Mouse (Mus musculus) urinary bladder, postnatal 25 days (tissue): Measurements from ENCODE around the gene Olfr1500.
"Not testable (repeated sequence)": the region's sequence is repeated elsewhere in the genome, so short reads cannot be mapped to it uniquely, and the experiment has no call there.

Experiments
- DNase-seq: peaks from one replicate; pipeline ENCODE4 v3.0.0; 2022; ENCODE audit warnings: low spot score

Gene Olfr1500

GRCm38 (mm10) chr19:13830388-13830787 is at the start of gene Olfr1500:
Gene Olfr1500 (minus strand): TSS chr19:13830488.
- no peak for DNase-seq

GRCm38 (mm10) chr19:13861495-13861894 is 31.2 kb upstream of the Olfr1500 start, which contains the start of gene Olfr1502:
Gene Olfr1502 (plus strand): TSS chr19:13861795.
- no peak for DNase-seq

- not testable (repeated sequence) for DNase-seq
These were observed 20.3 kb upstream of the Olfr1500 start, which contains the start of gene Olfr1501 for GRCm38 (mm10) chr19:13850592-13850991. Gene Olfr1501 (minus strand): TSS chr19:13850692.

GRCm38 (mm10) chr19:13828447-13828846 is 1.8 kb downstream of the Olfr1500 start:
- no peak for DNase-seq

GRCm38 (mm10) chr19:13820847-13821246 is 9.4 kb downstream of the Olfr1500 start:
- DNase-seq, result no peak

- DNase-seq, result no peak
These were observed 10.9 kb downstream of the Olfr1500 start, which contains the start of gene Olfr1499 for GRCm38 (mm10) chr19:13819347-13819746. Gene Olfr1499 (minus strand): TSS chr19:13819447.

GRCm38 (mm10) chr19:13818827-13819226 is 11.5 kb downstream of the Olfr1500 start:
- DNase-seq, result no peak

GRCm38 (mm10) chr19:13812823-13813222 is 17.5 kb downstream of the Olfr1500 start:
- no peak for DNase-seq

- not testable (repeated sequence) for DNase-seq
These were observed 24.8 kb downstream of the Olfr1500 start for GRCm38 (mm10) chr19:13805486-13805885.

- DNase-seq, result no peak
These were observed 32.2 kb downstream of the Olfr1500 start, which contains the start of gene Olfr1497 for GRCm38 (mm10) chr19:13798102-13798501. Gene Olfr1497 (minus strand): TSS chr19:13798202.

- no peak for DNase-seq
These were observed 52.7 kb downstream of the Olfr1500 start, which contains the start of gene Olfr1496 for GRCm38 (mm10) chr19:13777578-13777977. Gene Olfr1496 (plus strand): TSS chr19:13777878.
